Mouse (Mus musculus) myocyte (in vitro differentiated cells): ENCODE measurements around the gene Cmklr1. TPM values are rescaled to one million over a fixed set of nuclear protein-coding genes. Genes with fewer than 3 reads are reported as not detected.

Source experiments
- H3K27me3 ChIP-seq: one replicate; pipeline ENCODE4 v1.6.1; 2011; ENCODE audit not compliant: control insufficient read depth, insufficient read depth, insufficient read length
- H3K36me3 ChIP-seq: one replicate; pipeline ENCODE4 v1.6.1; 2011; ENCODE audit not compliant: control insufficient read depth, insufficient read depth
- H3K4me2 ChIP-seq: one replicate; pipeline ENCODE4 v1.6.1; 2011; ENCODE audit warnings: low read depth, control low read depth
- H3K4me3 ChIP-seq: one replicate; pipeline ENCODE4 v1.5.1; 2011; ENCODE audit warnings: mild to moderate bottlenecking, control low read depth, moderate library complexity
- H3K79me2 ChIP-seq: one replicate; pipeline ENCODE4 v1.6.1; 2011; ENCODE audit not compliant: control insufficient read depth, insufficient read depth
- H3ac ChIP-seq: one replicate; pipeline ENCODE4 v1.6.1; 2011; ENCODE audit not compliant: control insufficient read depth, insufficient read length
- CEBPB ChIP-seq: IDR thresholded peaks from 2 replicates; pipeline ENCODE4 v1.6.1; 2011; ENCODE audit warnings: mild to moderate bottlenecking, moderate library complexity; ENCODE audit not compliant: poor library complexity, insufficient read depth, severe bottlenecking
- E2F4 ChIP-seq: IDR thresholded peaks from one replicate; pipeline ENCODE4 v1.6.1; 2011; ENCODE audit warnings: mild to moderate bottlenecking, control low read depth, moderate library complexity; ENCODE audit not compliant: insufficient read depth
- MAX ChIP-seq: IDR thresholded peaks from one replicate; pipeline ENCODE4 v1.6.1; 2011; ENCODE audit warnings: low read depth, mild to moderate bottlenecking, control low read depth
- MYOD1 ChIP-seq, 3 experiments: IDR thresholded peaks; one replicate each; pipeline ENCODE4 v1.6.1; 2011; ENCODE audit warnings: control low read depth in 2 of 3, low read depth in 2 of 3, mild to moderate bottlenecking in 2 of 3, moderate library complexity in 1 of 3; ENCODE audit not compliant: insufficient read length in 2 of 3, control insufficient read depth in 1 of 3
- MYOG ChIP-seq, 3 experiments: IDR thresholded peaks; one replicate each; pipeline ENCODE4 v1.6.1; 2011; ENCODE audit warnings: control low read depth in 2 of 3, low read depth in 2 of 3, mild to moderate bottlenecking in 2 of 3; ENCODE audit not compliant: insufficient read length in 2 of 3, control insufficient read depth in 1 of 3, insufficient read depth in 1 of 3
- POLR2A ChIP-seq: IDR thresholded peaks from one replicate; pipeline ENCODE4 v1.6.1; 2011; ENCODE audit warnings: low read depth, mild to moderate bottlenecking, control low read depth, moderate library complexity; ENCODE audit not compliant: insufficient read length
- POLR2AphosphoS2 ChIP-seq: IDR thresholded peaks from one replicate; pipeline ENCODE4 v1.6.1; 2011; ENCODE audit warnings: low read depth, control low read depth; ENCODE audit not compliant: insufficient read length
- REST ChIP-seq: IDR thresholded peaks from one replicate; pipeline ENCODE4 v1.6.1; 2011; ENCODE audit warnings: mild to moderate bottlenecking, control low read depth, moderate library complexity; ENCODE audit not compliant: insufficient read depth, insufficient read length
- SRF ChIP-seq: IDR thresholded peaks from one replicate; pipeline ENCODE4 v1.6.1; 2011; ENCODE audit warnings: low read depth; ENCODE audit not compliant: control insufficient read depth, insufficient read length
- TCF12 ChIP-seq: IDR thresholded peaks from one replicate; pipeline ENCODE4 v1.6.1; 2011; ENCODE audit warnings: mild to moderate bottlenecking, control low read depth; ENCODE audit not compliant: poor library complexity, insufficient read depth, severe bottlenecking
- TCF3 ChIP-seq: IDR thresholded peaks from one replicate; pipeline ENCODE4 v1.6.1; 2011; ENCODE audit warnings: low read depth, control low read depth; ENCODE audit not compliant: insufficient read length
- USF1 ChIP-seq: IDR thresholded peaks from one replicate; pipeline ENCODE4 v1.6.1; 2011; ENCODE audit warnings: low read depth, mild to moderate bottlenecking, control low read depth, moderate library complexity
- polyA plus RNA-seq: library from polyadenylated mRNA; unstranded; fragments of >200 nt; fragmentation: generic; extraction: Trizol; gene quantifications from one replicate; pipeline ENCODE4 v1.2.1, GENCODE M21; 2012; ENCODE audit warnings: missing spikeins

The Cmklr1 gene
- polyA plus RNA-seq, 1 experiment = 14.1 TPM

DNA sequence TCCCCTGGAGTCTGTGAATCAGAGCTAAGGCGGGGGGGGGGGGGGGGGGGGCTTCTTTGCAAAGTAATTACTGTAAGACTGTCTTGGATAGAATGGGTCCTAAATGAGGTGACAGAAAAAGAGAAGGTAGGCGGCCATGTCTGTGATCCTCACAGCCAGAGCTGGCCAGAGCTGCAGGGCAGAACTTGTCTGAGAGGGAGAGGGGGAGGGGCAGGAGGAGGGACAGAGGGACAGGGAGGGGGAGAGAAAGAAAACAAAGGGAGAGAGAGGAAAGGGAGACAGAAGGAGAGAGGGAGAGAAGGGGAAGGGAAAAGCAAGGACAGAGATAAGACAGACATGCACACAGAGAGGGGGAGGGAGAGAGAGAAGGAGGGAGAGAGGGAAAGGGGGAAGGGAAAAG lies 27.2 kb downstream of the Cmklr1 start:
- no peak for TF ChIP-seq TCF12
- TF ChIP-seq E2F4 = no peak
- Histone ChIP-seq H3K4me3 (no peak overlapping the region), H3ac (no peak overlapping the region), H3K36me3 (no peaks in the 10 kb centered on the region), H3K4me2 (no peak overlapping the region), H3K79me2 (no peaks in the 10 kb centered on the region), H3K27me3 (no peaks in the 10 kb centered on the region)

DNA sequence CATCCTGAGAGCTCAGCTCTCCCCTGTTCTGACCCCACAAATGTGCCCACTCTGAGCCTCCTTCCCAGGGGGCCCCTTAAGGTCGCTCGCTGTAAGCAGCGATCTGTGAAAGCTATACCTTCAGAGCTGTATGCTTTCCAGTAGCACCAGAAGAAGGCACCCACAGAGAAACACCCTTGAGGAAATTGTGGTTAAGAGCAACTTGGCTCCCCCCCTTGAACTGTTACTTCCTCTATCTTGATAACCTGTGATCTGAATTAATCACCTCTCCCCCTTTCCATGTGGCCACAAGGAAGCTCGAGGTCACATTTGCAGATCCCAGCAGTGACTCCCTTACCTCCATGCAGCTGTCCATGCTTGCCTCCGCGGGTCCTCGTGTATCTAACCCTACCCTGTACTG lies 29.2 kb downstream of the Cmklr1 start:
- H3K27me3 ChIP-seq = no peaks in the 10 kb centered on the region
- TF ChIP-seq POLR2A (no peak), TCF12 (no peak), MYOG (IDR thresholded peaks at IDR 0.05; ENCODE audit: control insufficient read depth in 1 of 3, insufficient read depth in 1 of 3, insufficient read length in 2 of 3, low read depth in 2 of 3) (no peak), REST (no peak), MAX (no peak), SRF (no peak), MYOD1 (IDR thresholded peaks at IDR 0.05; ENCODE audit: control insufficient read depth in 1 of 3, insufficient read length in 2 of 3, low read depth in 2 of 3) (no peak), CEBPB (no peak), E2F4 (no peak), POLR2AphosphoS2 (no peak), USF1 (no peak), TCF3 (no peak)
- H3K79me2 ChIP-seq = no peaks in the 10 kb centered on the region
- H3ac ChIP-seq = no peak overlapping the region
- no peaks in the 10 kb centered on the region for H3K36me3 ChIP-seq
- no peak overlapping the region for H3K4me3 ChIP-seq
- no peak overlapping the region for H3K4me2 ChIP-seq

DNA sequence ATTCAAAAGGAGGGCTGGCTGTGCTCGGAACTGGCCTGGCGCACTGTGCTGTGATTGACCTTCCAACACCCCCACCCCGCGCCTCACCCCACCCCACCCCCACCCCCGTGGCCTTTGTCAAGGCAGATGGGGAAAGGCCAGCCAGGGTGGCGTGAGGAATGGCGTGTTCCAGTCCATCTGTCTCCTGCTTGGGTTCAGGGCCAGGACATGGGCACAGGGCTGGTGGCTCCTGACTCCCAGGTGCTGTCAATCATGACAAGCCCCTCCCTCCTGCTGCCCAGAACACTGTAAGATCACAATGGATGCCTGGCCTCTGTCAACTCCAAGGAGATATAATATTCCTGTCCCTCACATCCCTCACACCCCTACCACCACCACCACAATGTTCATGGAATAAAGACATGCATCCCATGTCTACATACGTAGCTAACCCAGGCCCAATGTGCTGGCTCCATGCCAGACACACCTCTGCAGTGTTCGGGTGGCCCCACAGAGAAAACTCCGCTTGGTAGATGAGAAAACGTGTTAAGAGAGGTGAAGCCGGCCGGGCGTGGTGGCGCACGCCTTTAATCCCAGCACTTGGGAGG lies 30.0 kb downstream of the Cmklr1 start:
- no peak overlapping the region for H3ac ChIP-seq

DNA sequence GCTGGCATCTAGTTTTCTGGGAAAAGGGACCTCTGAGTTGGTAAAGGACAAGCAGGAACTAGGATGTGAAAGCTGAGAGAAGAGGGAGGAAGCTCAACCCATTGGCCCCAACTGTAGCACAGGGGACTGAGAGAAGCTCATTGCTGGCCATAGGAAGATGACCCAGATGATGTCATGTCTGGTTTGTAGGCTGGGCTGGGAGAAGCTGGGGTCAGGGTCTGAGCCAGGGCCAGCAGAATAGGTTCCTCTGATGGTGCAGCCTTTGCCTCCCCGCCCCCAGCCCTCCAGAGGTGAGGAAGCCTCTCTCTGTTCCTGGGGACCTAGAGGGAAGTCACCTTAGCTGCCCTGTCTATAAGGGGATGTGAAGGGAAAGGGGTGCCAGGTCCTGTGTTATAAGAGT lies 31.1 kb downstream of the Cmklr1 start:
- no peak for TF ChIP-seq MYOG (IDR thresholded peaks at IDR 0.05; ENCODE audit: control insufficient read depth in 1 of 3, insufficient read depth in 1 of 3, insufficient read length in 2 of 3, low read depth in 2 of 3)
- TF ChIP-seq USF1 = no peak
- Histone ChIP-seq H3ac (no peak overlapping the region), H3K79me2 (no peaks in the 10 kb centered on the region), H3K27me3 (no peaks in the 10 kb centered on the region), H3K4me3 (no peak overlapping the region), H3K4me2 (no peak overlapping the region), H3K36me3 (no peaks in the 10 kb centered on the region)

More for the DNA sequence above, 30.0 kb downstream of the Cmklr1 start:
- H3K36me3 ChIP-seq = no peaks in the 10 kb centered on the region
- no peaks in the 10 kb centered on the region for H3K79me2 ChIP-seq
- H3K4me2 ChIP-seq = no peak overlapping the region
- TF ChIP-seq MYOG (IDR thresholded peaks at IDR 0.05; ENCODE audit: control insufficient read depth in 1 of 3, insufficient read depth in 1 of 3, insufficient read length in 2 of 3, low read depth in 2 of 3) = no peak
- TF ChIP-seq POLR2A = no peak
- no peak for TF ChIP-seq TCF3
- TF ChIP-seq POLR2AphosphoS2 = no peak
- no peak for TF ChIP-seq REST
- no peak for TF ChIP-seq USF1
- TF ChIP-seq SRF = no peak
- TF ChIP-seq MAX = no peak
- no peak for TF ChIP-seq CEBPB
- TF ChIP-seq E2F4 = no peak
- no peak for TF ChIP-seq MYOD1 (IDR thresholded peaks at IDR 0.05; ENCODE audit: control insufficient read depth in 1 of 3, insufficient read length in 2 of 3, low read depth in 2 of 3)
- no peak overlapping the region for H3K4me3 ChIP-seq
- no peaks in the 10 kb centered on the region for H3K27me3 ChIP-seq

DNA sequence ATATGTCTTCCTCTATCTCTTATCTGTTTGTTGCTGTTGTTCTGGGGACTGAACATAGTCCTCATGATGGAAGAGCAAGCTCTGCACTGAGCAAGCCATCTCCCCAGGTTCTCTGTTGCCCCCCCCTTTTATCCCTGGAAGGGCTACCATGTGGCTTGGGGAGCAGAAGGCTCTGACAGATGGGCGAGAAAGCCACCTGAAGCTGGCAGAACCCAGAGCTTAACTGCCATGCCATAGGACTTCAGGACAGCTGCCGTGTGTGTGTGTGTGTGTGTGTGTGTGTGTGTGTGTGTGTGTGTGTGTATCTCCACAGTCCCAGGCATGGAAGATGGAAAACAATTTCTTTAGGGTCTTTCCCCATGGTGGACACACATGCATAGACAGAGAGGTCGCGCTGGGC lies 31.5 kb downstream of the Cmklr1 start:
- no peaks in the 10 kb centered on the region for H3K79me2 ChIP-seq
- TF ChIP-seq TCF12 (no peak), E2F4 (no peak), MYOD1 (IDR thresholded peaks at IDR 0.05; ENCODE audit: control insufficient read depth in 1 of 3, insufficient read length in 2 of 3, low read depth in 2 of 3) (no peak), POLR2A (no peak), TCF3 (no peak), MAX (no peak), REST (no peak), USF1 (no peak), MYOG (IDR thresholded peaks at IDR 0.05; ENCODE audit: control insufficient read depth in 1 of 3, insufficient read depth in 1 of 3, insufficient read length in 2 of 3, low read depth in 2 of 3) (no peak), SRF (no peak), CEBPB (no peak), POLR2AphosphoS2 (no peak)
- H3K36me3 ChIP-seq = no peaks in the 10 kb centered on the region
- H3K4me2 ChIP-seq = no peak overlapping the region
- H3K4me3 ChIP-seq = no peak overlapping the region
- no peak overlapping the region for H3ac ChIP-seq
- H3K27me3 ChIP-seq = no peaks in the 10 kb centered on the region
